Mouse (Mus musculus) stomach, postnatal 0 days (tissue): ENCODE results near the gene AC134908.4.

ENCODE experiments used
- CTCF ChIP-seq: IDR thresholded peaks from 2 replicates; pipeline ENCODE4 v1.5.1; 2016; ENCODE audit warnings: antibody characterized with exemption, low read depth, mild to moderate bottlenecking, moderate library complexity
- EP300 ChIP-seq: optimal IDR thresholded peaks from 2 replicates; pipeline ENCODE3; 2016; ENCODE audit warnings: antibody characterized with exemption

DNA sequence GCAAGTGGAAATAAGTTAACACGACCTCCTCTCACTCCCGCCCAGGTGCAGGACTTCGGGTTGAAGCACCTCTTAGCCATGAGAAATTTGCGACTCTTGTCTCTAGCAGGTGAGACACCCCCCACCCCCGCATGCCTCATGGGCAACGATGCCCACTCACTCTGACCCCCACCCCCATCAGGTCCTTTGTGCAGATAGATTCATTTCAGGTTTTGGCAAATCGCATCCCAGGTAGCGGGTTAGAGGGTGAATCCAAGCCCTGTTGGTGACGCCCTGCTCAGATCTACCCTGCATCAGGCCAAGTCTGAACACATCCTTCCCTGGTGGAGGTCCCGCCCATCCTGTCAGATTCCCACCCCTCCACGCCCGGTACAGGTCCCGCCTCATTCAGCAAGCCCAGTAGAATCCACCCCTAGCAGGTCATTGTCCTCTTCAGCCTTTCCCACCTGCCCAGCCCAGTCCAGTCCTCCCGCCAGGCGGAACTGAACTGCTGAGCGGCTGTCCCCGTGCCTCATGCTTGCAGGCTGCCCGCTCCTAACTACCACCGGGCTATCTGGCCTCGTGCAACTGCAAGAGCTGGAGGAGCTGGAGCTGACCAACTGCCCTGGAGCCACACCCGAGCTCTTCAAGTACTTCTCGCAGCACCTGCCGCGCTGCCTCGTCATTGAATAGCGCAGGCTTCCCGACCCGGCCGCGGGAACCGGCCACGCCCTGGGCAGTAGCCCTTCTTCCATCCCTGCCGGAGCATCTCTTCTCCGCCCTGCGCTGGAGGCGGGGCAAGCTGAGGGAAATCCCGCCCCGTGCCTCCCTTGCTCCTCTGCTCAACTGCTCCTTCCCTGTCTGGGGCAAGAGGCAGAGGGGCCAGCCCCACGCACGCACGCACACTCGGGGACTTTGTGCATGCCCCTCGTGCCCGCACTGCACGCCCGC is 23.7 kb upstream of the AC134908.4 start:
- no peak for TF ChIP-seq EP300
- no peak for TF ChIP-seq CTCF
